Mouse (Mus musculus) CD4-positive, CD25-positive, alpha-beta regulatory T cell, adult 9 weeks (primary cell): Measurements from ENCODE around the gene AV320801. TPM values are rescaled to one million over a fixed set of nuclear protein-coding genes. Genes with fewer than 3 reads are reported as not detected.

Experiments used
- polyA plus RNA-seq: library from polyadenylated mRNA; unstranded; fragments of 100-300 nt; shearing (Covaris generic); gene quantifications from one replicate; pipeline ENCODE4 v1.2.1, GENCODE M21; 2017

AV320801 gene
- not detected for polyA plus RNA-seq

GRCm38 (mm10) chrX:135494288-135494687, at the start of gene AV320801:
AV320801 (plus strand) TSS chrX:135494588.

Other genes with a start within 250 kb of the AV320801 start
- gene Pramel3, start 192.3 kb upstream of the AV320801 start, polyA plus RNA-seq = not detected
- gene Gm5128, start 121.3 kb upstream of the AV320801 start, polyA plus RNA-seq = 0.24 TPM
- gene Gm7903, start 60.8 kb upstream of the AV320801 start, polyA plus RNA-seq = not detected
- not detected for gene Nxf7, start 104.2 kb downstream of the AV320801 start, polyA plus RNA-seq
- gene Prame, start 133.1 kb downstream of the AV320801 start, polyA plus RNA-seq = not detected
- gene Tcp11x2, start 199.2 kb downstream of the AV320801 start, polyA plus RNA-seq = not detected
- gene Tmsb15a, start 230.7 kb downstream of the AV320801 start, polyA plus RNA-seq = not detected
- 19.5 TPM for gene Armcx5, start 248.1 kb downstream of the AV320801 start, polyA plus RNA-seq
- 41.9 TPM for gene Gprasp1, start 248.1 kb downstream of the AV320801 start, polyA plus RNA-seq